Mouse (Mus musculus) c-Kit-negative CD71-positive TER-119-positive erythroid progenitor cells, embryonic 14.5 days (primary cell): ENCODE results near the gene Vmn1r191.
"Not testable (repeated sequence)": the region's sequence is repeated elsewhere in the genome, so short reads cannot be mapped to it uniquely, and the experiment has no call there.

Experiments used
- DNase-seq: peaks from one replicate; pipeline ENCODE4 v3.0.0-alpha.2; 2013; ENCODE audit warnings: low read depth, low spot score

The Vmn1r191 gene

DNA sequence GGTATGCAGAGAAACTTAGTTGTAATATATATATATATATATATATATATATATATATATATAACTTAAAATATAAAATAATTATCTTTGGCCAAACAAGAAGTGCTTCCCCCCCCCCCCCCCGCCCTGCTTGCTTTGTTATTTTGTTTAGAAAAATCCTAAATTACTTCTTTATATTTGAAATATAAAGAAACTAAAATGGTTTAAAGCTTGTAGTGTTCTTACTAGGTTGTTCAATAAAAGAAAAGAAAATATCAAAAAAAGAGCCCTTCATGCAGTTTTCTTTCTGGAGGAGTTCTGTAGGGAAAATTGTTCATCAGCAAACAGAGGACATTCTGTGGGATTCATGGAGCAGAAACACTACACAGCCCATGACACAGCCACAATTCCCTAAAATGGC is at the start of gene Vmn1r191:
Gene Vmn1r191, minus strand, starts transcription at position 101 of the 400 bp plus-strand sequence.
- DNase-seq, result no peak

DNA sequence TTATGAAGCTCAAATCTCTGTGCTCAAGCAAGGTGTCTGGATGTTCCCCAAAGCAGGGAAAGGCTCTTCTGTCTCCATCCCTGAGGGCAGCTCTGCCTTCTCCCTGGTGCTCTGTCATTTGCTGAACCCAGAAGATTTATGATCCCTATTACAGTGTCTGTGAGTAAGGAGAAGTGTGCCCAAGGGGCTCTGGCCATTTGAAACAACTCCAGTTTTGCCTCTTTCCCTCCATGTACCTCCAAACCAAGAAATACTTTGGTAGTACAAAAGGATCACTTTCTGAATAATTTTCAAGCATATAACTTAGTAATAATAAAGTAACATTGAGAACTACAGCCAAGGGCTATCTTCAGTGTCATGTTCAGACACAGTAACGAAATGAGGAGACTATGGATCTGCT is 39.3 kb upstream of the Vmn1r191 start, which contains the start of gene Vmn1r193:
Gene Vmn1r193, minus strand, starts transcription at position 101 of the 400 bp plus-strand sequence.
- not testable (repeated sequence) for DNase-seq

DNA sequence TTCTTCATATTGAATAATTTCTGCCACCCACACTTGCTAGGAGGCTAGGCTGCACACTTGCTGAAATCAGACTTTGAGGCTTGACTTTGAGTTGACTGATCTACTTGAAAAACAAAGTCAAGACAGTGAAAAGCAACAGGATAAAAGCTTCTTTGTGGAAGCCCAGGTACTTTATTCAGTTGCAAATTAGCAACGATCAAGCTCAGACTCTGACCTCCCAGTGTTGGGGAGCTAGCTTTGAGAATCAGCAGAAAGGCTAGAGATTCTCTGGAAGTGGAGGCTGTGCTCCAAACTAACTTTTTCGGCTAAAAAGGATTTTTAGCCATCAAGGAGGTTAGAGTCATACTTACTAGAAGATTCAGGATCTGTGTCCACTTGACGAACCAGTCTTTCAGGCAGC is 9.0 kb upstream of the Vmn1r191 start:
- DNase-seq, result not testable (repeated sequence)

DNA sequence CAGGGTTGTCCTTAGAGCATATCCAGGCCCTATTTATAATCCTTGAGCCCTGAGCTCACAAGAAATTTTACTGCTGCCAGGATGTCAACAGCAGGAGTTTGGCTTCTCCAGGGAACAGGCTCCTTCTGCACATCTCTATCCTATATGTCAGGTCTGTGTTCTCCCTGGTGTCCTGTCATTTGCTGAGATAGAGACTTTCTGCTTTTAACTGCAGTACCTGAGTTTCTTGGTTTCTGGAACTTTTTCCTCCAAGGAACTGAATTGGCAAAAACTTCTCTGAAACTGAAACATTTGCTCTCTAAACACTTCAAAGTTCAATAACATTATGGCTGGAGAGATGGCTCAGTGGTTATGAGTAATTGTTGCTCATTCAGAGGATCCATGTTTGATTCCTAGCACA is 7.3 kb upstream of the Vmn1r191 start, which contains the start of gene Vmn1r192:
Gene Vmn1r192, minus strand, starts transcription at position 101 of the 400 bp plus-strand sequence.
- no peak for DNase-seq

DNA sequence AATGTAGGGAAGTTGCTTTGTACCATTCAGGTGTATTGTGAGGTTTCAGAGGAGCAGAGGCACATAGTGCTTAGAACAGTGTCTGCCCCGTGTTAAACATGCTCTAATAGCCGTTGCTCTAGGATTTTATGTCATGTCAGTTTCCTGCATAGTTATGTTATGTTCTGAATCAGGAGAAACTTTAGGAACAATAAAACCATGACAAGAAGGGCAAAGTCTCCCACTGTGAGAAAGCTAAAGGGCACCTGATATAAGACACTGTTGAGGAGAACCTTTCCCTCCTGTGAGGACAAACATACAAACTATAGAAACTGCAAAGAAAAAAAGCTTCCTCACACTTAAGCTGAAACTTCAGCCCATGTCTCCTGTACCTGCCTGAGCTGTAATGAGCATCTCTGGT is 6.6 kb upstream of the Vmn1r191 start:
- no peak for DNase-seq

DNA sequence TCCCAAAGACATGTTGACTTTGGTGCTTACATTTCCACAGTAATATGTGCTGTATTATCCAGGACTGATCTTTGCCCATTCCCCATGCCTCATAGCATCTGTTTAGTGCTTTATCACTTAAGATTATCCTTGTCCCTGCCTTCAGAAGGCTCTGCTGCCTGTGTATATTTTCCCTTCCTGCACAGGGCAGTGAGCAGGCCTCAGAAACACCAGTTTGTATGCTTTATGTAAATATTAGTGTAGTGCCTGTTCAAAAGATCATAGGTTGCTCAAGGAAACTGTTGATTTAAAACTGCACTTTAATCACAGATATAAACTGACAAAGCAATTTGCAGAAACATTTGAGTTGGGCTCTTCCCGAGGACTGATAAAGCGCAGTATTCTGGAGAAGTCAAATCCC is 5.5 kb upstream of the Vmn1r191 start:
- no peak for DNase-seq

DNA sequence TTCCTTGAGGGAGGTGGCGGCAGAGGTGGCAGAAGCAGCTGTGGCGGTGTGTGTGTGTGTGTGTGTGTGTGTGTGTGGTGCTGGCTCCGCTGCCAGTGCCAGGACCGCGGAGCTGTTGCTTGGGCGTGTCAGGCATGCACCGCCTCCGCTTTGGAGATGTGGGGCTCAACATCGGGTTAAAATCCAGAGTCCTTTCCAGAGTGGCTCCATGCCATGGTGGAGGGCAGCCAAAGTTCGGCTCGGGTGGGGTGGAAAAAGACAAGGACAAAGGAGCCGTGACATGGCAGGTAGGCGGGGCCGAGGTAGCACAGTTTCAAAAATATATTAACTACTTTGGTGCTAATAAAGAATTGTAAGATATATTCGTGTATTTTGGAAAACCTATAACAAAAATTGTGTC is 15.4 kb downstream of the Vmn1r191 start:
- DNase-seq, result no peak

DNA sequence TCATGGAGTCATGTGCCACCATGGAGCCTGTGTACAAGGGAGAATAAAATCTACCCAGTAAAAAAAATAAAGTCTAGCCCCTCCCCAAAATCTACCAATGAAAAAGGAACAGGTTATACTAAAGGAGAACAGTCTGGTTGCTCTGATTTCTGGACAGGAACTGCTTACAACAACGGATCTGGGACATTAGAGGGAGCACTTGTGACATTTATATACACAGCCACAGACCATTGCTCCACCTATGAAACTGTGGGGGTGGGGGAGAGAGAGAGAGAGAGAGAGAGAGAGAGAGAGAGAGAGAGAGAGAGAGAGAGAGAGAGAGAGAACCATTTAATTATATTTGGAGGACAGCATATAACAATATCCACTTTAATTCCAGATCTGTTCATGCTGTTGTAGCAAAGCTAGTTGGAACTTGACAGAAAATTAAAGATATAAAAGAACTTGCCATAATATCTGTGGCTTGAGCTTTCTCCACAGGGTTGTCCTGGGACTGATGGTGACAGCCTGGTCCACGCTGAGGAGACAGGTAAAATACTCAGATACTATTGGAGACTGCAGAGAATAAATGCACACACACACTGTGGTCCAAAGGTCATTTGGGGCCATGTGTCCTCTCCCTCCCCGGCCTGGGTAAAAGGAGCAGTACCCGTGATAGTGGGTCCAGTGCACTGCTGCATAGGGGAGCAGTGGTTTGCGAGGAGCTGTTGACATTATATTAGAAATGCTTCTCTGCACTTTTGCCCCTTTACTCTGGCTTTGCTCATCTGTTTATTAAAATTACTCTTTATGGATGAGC is 47.1 kb downstream of the Vmn1r191 start:
- not testable (repeated sequence) for DNase-seq
